Mouse (Mus musculus) heart, postnatal 0 days (tissue): Measurements from ENCODE around the gene Sapcd1. TPM values are rescaled to one million over a fixed set of nuclear protein-coding genes. Genes with fewer than 3 reads are reported as not detected.
A peak's percentile ranks its signal among the peaks of the same experiment; 100 is the strongest.

ENCODE experiments used
- ATAC-seq: fragments of 200-750 bp; cut with Nextera tagmentation; 2 replicates; pipeline ENCODE4 v1.8.0; 2017; ENCODE audit warnings: low read depth, moderate number of reproducible peaks, moderate library complexity; ENCODE audit not compliant: insufficient read depth
- DNase-seq: peaks from one replicate; pipeline ENCODE4 v3.0.0-alpha.2; 2016; ENCODE audit warnings: low spot score
- H3K27ac ChIP-seq: fragments of 300-500 bp; sonication (generic); 2 replicates; pipeline ENCODE4 v1.5.1; 2014; ENCODE audit warnings: low read depth, mild to moderate bottlenecking
- H3K27me3 ChIP-seq: fragments of 300-500 bp; sonication (generic); 2 replicates; pipeline ENCODE4 v1.6.1; 2014; ENCODE audit warnings: low read length, mixed read lengths; ENCODE audit not compliant: control insufficient read depth, insufficient read depth
- H3K36me3 ChIP-seq: fragments of 300-500 bp; sonication (generic); replicated peaks from 2 replicates; pipeline ENCODE4 v1.6.1; 2014; ENCODE audit warnings: low read length, mixed read lengths; ENCODE audit not compliant: control insufficient read depth, insufficient read depth
- H3K4me1 ChIP-seq: fragments of 300-500 bp; sonication (generic); 2 replicates; pipeline ENCODE4 v1.6.1; 2014; ENCODE audit warnings: antibody characterized with exemption; ENCODE audit not compliant: control insufficient read depth, insufficient read depth
- H3K4me2 ChIP-seq: fragments of 300-500 bp; sonication (generic); 2 replicates; pipeline ENCODE4 v1.6.1; 2014; ENCODE audit warnings: low read depth, mild to moderate bottlenecking, low read length, moderate library complexity
- H3K4me3 ChIP-seq: fragments of 300-500 bp; sonication (generic); 2 replicates; pipeline ENCODE4 v1.5.1; 2014; ENCODE audit warnings: low read depth, low read length
- H3K9ac ChIP-seq: fragments of 300-500 bp; sonication (generic); replicated peaks from 2 replicates; pipeline ENCODE4 v1.6.1; 2014; ENCODE audit warnings: low read depth, low read length, mixed read lengths
- H3K9me3 ChIP-seq: fragments of 300-500 bp; sonication (generic); replicated peaks from 2 replicates; pipeline ENCODE4 v1.6.1; 2016; ENCODE audit warnings: low read length; ENCODE audit not compliant: control insufficient read depth
- CTCF ChIP-seq: IDR thresholded peaks from 2 replicates; pipeline ENCODE4 v1.5.1; 2016; ENCODE audit warnings: antibody characterized with exemption, control low read depth, low read depth
- EP300 ChIP-seq: IDR thresholded peaks from 2 replicates; pipeline ENCODE4 v1.6.1; 2016; ENCODE audit warnings: antibody characterized with exemption, low read depth
- WGBS: fragments of 180-500 bp; shearing (Covaris S2); extraction: QIAGEN DNeasy Blood & Tissue Kit; methylation state at CpG from one replicate; pipeline ENCODE4 v1.1.7; 2014; 5-methylcytosine and 5-hydroxymethylcytosine counted together
- polyA plus RNA-seq: library from polyadenylated mRNA; unstranded; fragments of >200 nt; fragmentation: Nextera tagmentation; extraction: Ambion mirVana; gene quantifications from 2 replicates; pipeline ENCODE4 v1.2.1, GENCODE M21; 2015
- total RNA-seq: library from RNA; depleted of rRNA; stranded (reverse); fragments of >200 nt; gene quantifications from 2 replicates; pipeline ENCODE4 v1.2.3, GENCODE M21; 2014; ENCODE audit warnings: low replicate concordance; rRNA removed

Gene Sapcd1
- 2.1 and 9.6 TPM in 2 replicates for total RNA-seq
- polyA plus RNA-seq = 0.77 and 1.2 TPM in 2 replicates

- Histone ChIP-seq H3K9ac (no peak within 1 kb of the TSS), H3K4me2 (no peak within 1 kb of the TSS), H3K27ac (no peak within 1 kb of the TSS), H3K4me3 (no peak within 1 kb of the TSS), H3K36me3 (no peaks in the 10 kb centered on the region), H3K27me3 (0 out of 2 replicates have a peak, but pooled peaks cover 3% of the 10 kb centered on the region), H3K4me1 (no peaks in the 10 kb centered on the region), H3K9me3 (no peaks in the 10 kb centered on the region)
- ATAC-seq = no peak; the same call in 1 of the 2 replicates
- 42% methylated on average over 13 of the region's 13 CpGs for WGBS
- TF ChIP-seq CTCF (no peak), EP300 (no peak)
- no peak for DNase-seq
Measured at GRCm38 (mm10) chr17:35027277-35028068, at the start of gene Sapcd1. Gene Sapcd1 (minus strand): TSS chr17:35028016.

DNA sequence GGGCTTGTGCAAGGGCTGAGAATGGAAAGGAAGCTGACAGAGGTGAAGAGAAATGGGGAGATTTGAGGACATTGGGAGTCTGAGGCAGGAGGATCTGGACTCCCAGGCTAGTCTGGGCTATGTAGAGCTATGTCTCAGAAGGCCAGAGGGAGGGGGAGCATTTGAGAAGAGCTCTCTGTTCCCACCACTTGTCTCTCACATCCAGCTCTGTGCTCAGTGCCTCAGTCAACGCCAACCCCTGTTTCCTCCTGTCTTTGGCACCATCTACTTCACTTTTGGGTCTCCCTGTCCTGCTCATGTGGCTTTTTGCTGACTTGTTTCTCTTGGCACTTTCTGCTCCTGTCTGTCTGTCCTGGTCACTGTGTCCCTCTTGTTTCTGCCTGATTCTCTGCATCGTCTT, 49.5 kb upstream of the Sapcd1 start:
- H3K36me3 ChIP-seq = no peaks in the 10 kb centered on the region
- H3K9ac ChIP-seq = no peak overlapping the region; the same call in 1 of the 2 replicates
- ATAC-seq = no peak
- no peak overlapping the region for H3K27ac ChIP-seq
- H3K27me3 ChIP-seq = no peaks in the 10 kb centered on the region; the same call in 1 of the 2 replicates
- DNase-seq = no peak
- H3K9me3 ChIP-seq = no peaks in the 10 kb centered on the region
- TF ChIP-seq CTCF = no peak
- no peak for TF ChIP-seq EP300
- WGBS = 37% methylated on average over 2 of the region's 2 CpGs
- peaks cover 15% of the 10 kb centered on the region; the same call in 1 of the 2 replicates for H3K4me1 ChIP-seq
- H3K4me2 ChIP-seq = peak overlapping the region; percentile 58
- peak overlapping the region; percentile 36 for H3K4me3 ChIP-seq

DNA sequence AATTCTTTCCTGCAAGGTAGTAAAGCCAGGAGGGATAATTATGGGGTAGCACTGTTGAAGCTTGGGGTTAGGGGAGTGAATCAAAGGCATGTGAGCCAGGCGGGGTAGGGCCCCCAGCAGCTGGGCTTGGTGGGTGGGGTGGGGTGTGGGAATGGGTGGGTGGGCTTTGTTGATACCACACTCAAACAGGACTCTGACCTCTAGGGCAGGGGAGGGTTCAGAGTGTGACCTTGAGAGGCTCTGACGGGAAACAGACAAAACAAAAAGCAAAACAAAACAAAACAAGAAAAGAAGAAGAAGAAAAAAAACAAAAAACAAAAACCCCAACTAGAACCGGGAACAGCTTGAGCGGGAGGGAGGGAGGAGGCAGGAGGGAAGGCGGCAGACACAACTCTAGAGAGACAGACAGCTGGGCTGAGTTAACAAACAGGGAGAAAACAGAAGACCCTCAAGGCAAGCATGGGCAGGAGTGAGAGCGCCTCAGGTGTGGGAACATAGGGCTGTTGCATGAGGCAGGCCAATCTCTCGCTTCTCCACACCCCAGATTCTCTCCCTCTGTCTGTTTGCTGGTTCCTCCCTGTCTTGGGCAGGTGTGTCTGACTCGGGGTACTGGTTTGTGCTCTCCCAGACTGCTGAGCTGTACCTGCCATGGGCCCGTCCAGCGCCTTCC, 48.8 kb upstream of the Sapcd1 start, which contains the start of gene Ly6g6e:
Gene Ly6g6e, plus strand, starts transcription at position 396 of the 670 bp plus-strand sequence.
- DNase-seq (no peak), ATAC-seq (no peak)
- peak within 1 kb of the TSS; percentile 36 for H3K4me3 ChIP-seq
- no peak for TF ChIP-seq EP300
- TF ChIP-seq CTCF = no peak
- H3K9ac ChIP-seq = peak within 1 kb of the TSS; percentile 51
- H3K4me1 ChIP-seq = peaks cover 15% of the 10 kb centered on the region; the same call in 1 of the 2 replicates
- H3K36me3 ChIP-seq = no peaks in the 10 kb centered on the region
- 50% methylated on average over 10 of the region's 10 CpGs for WGBS
- no peaks in the 10 kb centered on the region for H3K9me3 ChIP-seq
- H3K27me3 ChIP-seq = no peaks in the 10 kb centered on the region; the same call in 1 of the 2 replicates
- H3K27ac ChIP-seq = no peak within 1 kb of the TSS
- H3K4me2 ChIP-seq = peak within 1 kb of the TSS; percentile 58

- no peaks in the 10 kb centered on the region; the same call in none of the 2 replicates for H3K27me3 ChIP-seq
- H3K4me1 ChIP-seq = peaks cover 9% of the 10 kb centered on the region; the same call in 1 of the 2 replicates
- no peaks in the 10 kb centered on the region for H3K9me3 ChIP-seq
- H3K4me3 ChIP-seq = no peak overlapping the region
- H3K4me2 ChIP-seq = no peak overlapping the region
- no peak overlapping the region for H3K9ac ChIP-seq
- H3K27ac ChIP-seq = no peak overlapping the region
- ATAC-seq = no peak
- DNase-seq = no peak
- no peaks in the 10 kb centered on the region for H3K36me3 ChIP-seq
- no peak for TF ChIP-seq EP300
- 48% methylated on average over 17 of the region's 17 CpGs for WGBS
Measured at GRCm38 (mm10) chr17:35074097-35074496, 46.3 kb upstream of the Sapcd1 start.

DNA sequence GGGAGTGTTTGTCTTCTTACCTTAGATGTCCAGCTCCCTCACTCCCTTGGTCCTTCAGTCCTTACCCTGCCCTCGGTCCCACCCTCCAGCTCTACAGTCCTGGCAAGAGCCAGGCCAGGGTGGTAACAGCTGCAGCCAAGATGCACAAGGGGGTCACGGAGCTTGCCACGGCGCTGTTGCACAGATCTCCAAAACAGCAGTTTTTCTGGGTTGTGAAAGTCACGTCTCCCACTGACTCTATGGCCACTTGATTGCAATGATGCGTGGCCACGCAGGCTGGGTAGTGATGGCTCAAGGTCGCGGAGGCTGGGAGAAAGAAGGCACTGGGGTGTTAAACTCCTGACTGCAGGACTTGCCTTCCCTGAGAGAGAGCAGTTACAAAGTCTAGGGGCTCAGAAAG, 43.6 kb upstream of the Sapcd1 start:
- H3K4me1 ChIP-seq = no peaks in the 10 kb centered on the region
- no peak overlapping the region for H3K9ac ChIP-seq
- no peaks in the 10 kb centered on the region for H3K36me3 ChIP-seq
- H3K27me3 ChIP-seq = peaks cover 17% of the 10 kb centered on the region
- H3K27ac ChIP-seq = no peak overlapping the region
- H3K4me2 ChIP-seq = no peak overlapping the region
- no peaks in the 10 kb centered on the region for H3K9me3 ChIP-seq
- DNase-seq = no peak
- TF ChIP-seq CTCF (no peak), EP300 (no peak)
- 79% methylated on average over 9 of the region's 9 CpGs for WGBS
- H3K4me3 ChIP-seq = no peak overlapping the region
- ATAC-seq = no peak
